Mouse (Mus musculus): Measurements from ENCODE around the gene Nit2.
A peak's percentile ranks its signal among the peaks of the same experiment; 100 is the strongest.
"Not testable (repeated sequence)": the region's sequence is repeated elsewhere in the genome, so short reads cannot be mapped to it uniquely, and the experiment has no call there.

The Nit2 gene

GRCm38 (mm10) chr16:57166611-57167513 lies at the start of gene Nit2:
TSS of gene Nit2 (minus strand) at chr16:57167341.
- DNase-seq, result peak; percentile 92

DNA sequence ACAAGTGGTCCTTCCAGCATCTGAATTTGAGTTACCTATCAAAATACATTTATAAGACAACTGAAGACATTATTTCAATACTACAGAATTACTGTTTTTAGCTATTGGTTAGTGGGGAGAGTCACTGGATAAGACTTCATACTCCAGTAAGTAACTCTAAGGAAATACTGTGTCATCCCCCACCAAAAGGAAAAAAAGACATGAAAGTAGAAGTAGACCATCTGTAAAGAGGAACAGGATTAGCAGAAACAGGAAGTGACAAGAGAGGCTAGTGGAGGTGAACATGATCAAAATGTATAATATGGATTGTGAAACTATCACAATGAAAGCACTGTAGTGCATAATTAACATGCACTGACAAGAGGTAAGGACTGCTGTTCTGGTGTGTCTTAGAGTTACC lies 48.8 kb upstream of the Nit2 start:
- no peak for DNase-seq

GRCm38 (mm10) chr16:57211037-57211436 lies 43.9 kb upstream of the Nit2 start:
- no peak for DNase-seq

DNA sequence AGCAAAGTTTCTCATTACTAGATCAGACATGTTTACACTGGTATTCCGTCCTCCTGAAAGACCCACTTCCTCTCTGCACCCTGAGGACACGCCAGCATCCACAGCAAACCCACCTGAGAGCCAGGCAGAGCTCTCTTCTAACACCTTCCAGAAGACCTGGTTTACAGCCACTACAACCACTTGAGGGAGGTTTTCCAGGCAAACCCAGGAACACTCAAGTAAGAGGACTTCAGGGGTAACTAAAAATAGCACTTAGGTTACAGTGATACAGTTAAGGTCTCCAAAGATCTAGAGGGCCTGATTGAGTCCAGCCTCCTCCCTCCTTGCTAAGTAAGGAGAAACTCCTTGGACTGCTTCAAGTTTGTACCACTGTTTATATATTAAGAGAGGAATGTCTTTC lies 41.2 kb upstream of the Nit2 start:
- DNase-seq, result no peak

GRCm38 (mm10) chr16:57197281-57197680 lies 30.1 kb upstream of the Nit2 start:
- no peak for DNase-seq

GRCm38 (mm10) chr16:57196590-57196989 lies 29.4 kb upstream of the Nit2 start:
- no peak for DNase-seq

GRCm38 (mm10) chr16:57191214-57191613 lies 24.1 kb upstream of the Nit2 start:
- DNase-seq, result no peak

DNA sequence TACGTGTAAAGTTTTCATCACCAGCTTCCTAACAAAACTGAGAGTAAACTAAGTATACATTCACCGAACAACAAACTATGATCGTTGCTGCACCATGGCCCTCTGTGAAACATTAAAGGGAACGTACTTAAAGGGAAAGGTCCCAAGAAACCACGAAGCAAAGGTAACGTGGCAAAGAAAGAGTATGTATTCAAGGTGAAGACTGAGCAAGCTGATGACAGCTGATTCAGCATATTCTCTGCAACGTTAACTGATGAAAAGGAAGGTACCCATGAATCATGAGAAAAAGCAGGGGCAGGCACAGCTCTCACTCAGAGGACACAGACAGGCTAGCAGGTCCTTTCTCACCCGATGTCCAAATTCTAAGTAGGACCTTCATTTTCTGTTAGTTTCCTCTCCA lies 23.2 kb upstream of the Nit2 start:
- DNase-seq, result no peak

GRCm38 (mm10) chr16:57189493-57189892 lies 22.4 kb upstream of the Nit2 start:
- DNase-seq, result no peak

DNA sequence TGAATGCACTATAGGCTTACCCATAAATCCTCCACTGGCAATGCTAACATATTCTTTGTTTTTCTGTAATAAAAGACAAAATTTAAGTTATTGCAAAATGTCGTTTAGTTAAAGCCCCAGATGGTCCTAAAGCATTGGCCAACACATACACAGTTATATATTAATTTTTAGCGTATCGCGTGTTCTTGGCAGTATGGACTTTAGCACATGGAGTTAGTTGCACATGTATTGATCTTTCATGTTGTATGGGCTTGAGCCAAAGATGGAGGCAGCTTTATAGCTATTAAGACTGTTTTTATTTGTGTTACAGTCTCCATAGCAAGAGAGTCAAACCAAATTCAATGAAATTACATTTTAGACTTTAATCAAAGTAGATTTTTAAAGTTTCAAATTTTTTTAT lies 19.5 kb upstream of the Nit2 start:
- DNase-seq, result no peak

DNA sequence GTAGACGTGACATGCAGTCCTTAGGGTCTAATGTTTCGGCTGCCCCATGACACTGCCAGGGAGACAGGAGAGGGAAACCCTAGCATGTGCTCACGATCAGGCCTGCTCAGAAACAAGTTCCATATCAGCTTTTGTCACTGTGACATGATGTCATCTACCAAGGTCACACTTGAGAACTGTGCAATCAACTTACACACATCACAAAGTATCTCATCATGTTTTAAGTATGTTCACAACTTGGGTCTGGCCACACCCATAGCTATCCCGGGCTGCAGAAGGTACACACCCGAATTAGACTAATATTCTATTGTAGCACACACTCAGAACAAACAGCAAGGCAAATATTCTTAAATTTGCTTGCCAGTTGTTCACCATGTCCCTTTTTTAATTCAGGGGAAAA lies 14.9 kb upstream of the Nit2 start:
- no peak for DNase-seq

GRCm38 (mm10) chr16:57181180-57181579 lies 14.0 kb upstream of the Nit2 start:
- no peak for DNase-seq

DNA sequence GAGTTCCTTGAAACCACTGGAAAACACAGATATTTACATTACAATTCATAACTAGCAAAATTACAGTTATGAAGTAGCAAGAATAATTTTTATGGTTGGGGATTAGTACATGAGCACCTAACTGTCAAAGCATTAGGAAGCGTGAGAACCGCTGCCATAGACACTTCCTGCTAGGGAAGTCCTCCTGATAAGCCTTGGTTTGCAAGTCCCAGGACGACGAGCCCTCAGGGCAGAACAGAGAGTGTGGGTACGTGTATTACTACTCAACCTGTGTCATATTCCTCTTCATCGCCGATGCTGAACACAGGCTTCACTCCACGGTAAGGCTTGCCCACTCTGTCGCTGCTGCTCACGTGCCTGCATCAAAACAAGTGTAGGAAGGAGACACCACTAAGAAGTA lies 10.5 kb upstream of the Nit2 start:
- DNase-seq, result no peak

DNA sequence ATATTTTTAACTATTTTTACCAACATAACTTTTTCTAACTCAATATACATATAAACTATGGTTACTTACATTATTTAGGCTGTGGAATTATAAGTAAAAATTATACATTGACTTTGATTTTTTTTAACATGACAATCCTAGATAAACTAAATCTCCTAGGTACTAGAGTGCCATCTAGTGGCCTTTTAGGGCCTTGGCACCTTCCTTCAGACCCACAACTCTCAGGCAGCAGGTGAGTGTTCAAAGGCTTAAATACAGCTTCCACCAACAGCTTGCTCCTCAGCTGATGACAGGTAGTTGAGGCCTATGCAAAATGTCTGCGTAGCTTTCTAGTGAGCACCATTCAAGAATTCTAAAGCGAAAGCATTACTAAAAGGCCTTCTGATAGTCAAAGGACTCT lies 10.1 kb upstream of the Nit2 start:
- DNase-seq, result peak; percentile 61

DNA sequence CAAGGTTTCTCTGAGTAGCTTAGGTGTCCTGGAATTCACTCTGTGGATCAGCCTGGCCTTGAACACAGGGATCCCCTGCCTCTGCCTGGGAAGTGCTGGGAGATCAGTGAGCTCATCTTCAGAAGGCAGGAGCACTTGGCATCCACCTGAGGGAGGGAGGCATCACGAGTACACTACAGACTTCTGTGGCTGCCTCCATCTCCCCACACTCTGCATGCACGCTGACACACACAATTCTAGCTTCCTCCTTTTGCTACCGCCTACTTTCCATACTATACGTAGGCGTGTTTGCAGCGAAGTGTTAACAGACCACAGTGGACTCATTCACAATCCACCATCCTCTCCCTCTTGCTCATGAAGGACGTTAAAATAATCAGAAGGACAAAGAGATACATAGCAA lies 9.1 kb upstream of the Nit2 start:
- DNase-seq, result no peak

DNA sequence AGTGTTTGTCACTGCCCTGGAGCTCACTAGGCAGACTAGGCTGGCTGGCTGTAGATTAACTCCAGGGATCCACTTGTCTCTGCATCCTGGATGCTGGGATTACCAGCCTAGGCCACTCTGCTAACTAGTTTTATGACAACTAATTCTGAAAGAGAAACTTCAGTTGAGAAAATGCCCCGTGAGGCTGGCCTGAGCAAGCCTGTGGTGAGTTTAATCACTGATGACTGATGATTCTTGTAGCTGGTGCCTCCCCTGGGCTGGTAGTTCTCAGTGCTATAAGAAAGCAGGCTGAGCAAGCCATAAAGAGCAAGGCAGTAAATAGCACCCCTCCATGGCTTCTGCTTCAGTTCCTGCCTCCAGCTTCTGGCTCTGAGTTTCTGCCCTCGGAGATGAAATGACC lies 8.6 kb upstream of the Nit2 start:
- DNase-seq, result no peak

- not testable (repeated sequence) for DNase-seq
Observed at GRCm38 (mm10) chr16:57174480-57174879, 7.3 kb upstream of the Nit2 start.

GRCm38 (mm10) chr16:57171570-57171969 lies 4.4 kb upstream of the Nit2 start:
- DNase-seq, result no peak

DNA sequence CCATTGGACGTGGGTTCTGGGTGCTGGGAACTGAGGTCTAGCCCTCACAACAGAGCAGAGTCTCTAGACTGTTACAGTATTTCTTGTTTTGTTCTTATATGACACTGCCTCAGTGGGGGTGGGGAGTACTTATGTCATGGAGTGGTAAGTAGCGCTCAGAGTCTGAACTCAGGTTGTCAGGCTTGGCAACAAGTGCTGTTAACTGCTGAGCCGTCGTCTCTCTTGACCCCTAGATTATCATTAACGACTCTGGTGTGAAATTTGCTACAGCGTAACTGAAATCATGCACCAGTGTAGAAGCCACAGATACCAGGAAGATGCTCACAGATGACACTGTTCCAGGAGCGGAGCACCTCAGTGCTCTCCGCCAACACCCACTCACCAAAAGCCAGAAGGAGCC lies 4.0 kb upstream of the Nit2 start:
- no peak for DNase-seq

- DNase-seq, result no peak
Observed at GRCm38 (mm10) chr16:57168236-57168635, 1.1 kb upstream of the Nit2 start.

DNA sequence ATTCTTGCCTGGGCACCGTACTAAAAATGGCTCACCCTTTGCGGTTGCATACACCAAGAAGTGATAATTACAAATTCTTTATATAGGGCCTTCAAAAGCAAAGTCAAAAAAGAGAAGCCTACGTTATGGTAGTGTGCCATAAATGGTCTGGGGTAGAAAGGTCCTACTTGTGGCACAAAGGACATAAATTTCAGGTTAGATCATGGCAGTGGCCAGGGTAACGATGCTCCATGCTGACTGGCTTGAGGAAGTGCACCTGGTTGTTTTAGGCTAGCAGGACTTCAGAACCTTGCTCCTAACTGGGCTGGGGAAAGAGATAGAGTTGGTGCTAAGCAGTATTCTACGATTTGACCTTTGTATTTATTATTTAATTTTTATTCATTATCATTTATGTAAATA lies 372 bp upstream of the Nit2 start:
- no peak for DNase-seq

DNA sequence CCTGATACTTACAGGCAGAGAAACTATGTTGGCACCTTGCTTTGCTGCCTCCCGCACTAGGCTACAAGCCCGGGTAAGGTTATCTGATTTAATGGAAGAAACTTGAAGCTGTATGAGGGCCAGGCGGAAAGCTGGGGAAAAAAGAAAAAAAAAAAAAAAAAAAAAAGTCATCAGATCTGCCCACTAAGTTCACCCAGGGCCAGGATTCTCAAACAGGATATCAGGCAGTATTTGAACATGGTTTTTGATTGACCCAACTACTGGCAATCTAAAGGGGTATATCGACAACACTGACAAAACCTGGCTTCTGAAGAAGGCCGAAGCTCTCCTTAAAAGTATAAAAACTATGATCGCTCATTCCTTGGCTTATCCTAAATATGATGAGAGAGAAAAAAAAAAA lies 1.1 kb downstream of the Nit2 start:
- DNase-seq, result peak; percentile 19

DNA sequence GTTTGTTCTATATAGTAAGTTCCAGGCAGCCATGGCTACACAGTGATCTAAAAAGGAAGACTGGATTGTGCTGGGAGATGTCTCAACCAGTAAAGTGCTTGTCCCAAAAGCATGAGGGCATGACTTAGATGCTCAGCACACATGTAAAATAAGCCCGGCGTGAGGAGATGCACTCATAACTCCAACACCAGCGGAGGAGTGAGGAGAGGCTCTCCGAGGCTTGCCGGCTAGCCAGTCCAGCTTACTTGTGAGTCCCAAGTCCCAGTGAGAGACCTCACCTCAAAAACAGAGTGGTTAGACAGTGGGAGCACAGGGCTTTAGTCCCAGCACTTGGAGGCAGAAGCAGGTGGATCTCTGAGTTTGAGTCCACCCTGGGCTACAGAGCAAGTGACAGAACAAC lies 2.0 kb downstream of the Nit2 start:
- DNase-seq, result no peak

- DNase-seq, result no peak
Observed at GRCm38 (mm10) chr16:57163694-57164093, 3.4 kb downstream of the Nit2 start.

GRCm38 (mm10) chr16:57162841-57163240 lies 4.3 kb downstream of the Nit2 start:
- no peak for DNase-seq
